Mouse (Mus musculus) limb, embryonic 12.5 days (tissue): ENCODE measurements around the gene Cap2. TPM values are rescaled to one million over a fixed set of nuclear protein-coding genes. Genes with fewer than 3 reads are reported as not detected.
A peak's percentile ranks its signal among the peaks of the same experiment; 100 is the strongest.

Source experiments
- ATAC-seq: fragments of 200-750 bp; cut with Nextera tagmentation; 2 replicates; pipeline ENCODE4 v1.8.0; 2017; ENCODE audit warnings: low read depth, moderate TSS enrichment; ENCODE audit not compliant: insufficient number of reproducible peaks, insufficient read depth, low FRiP score, low TSS enrichment
- H3K27ac ChIP-seq: fragments of 300-500 bp; sonication (generic); 2 replicates; pipeline ENCODE4 v1.5.1; 2016; ENCODE audit warnings: mild to moderate bottlenecking, moderate library complexity
- H3K27me3 ChIP-seq: fragments of 300-500 bp; sonication (generic); 2 replicates; pipeline ENCODE4 v1.6.1; 2016; ENCODE audit warnings: mild to moderate bottlenecking, moderate library complexity
- H3K36me3 ChIP-seq: fragments of 300-500 bp; sonication (generic); 2 replicates; pipeline ENCODE4 v1.6.1; 2016; ENCODE audit warnings: mild to moderate bottlenecking, moderate library complexity
- H3K4me1 ChIP-seq: fragments of 300-500 bp; sonication (generic); replicated peaks from 2 replicates; pipeline ENCODE4 v1.6.1; 2016
- H3K4me2 ChIP-seq: fragments of 300-500 bp; sonication (generic); 2 replicates; pipeline ENCODE4 v1.6.1; 2016; ENCODE audit warnings: mild to moderate bottlenecking, moderate library complexity
- H3K4me3 ChIP-seq: fragments of 300-500 bp; sonication (generic); replicated peaks from 2 replicates; pipeline ENCODE4 v1.5.1; 2016; ENCODE audit warnings: mild to moderate bottlenecking
- H3K9ac ChIP-seq: fragments of 300-500 bp; sonication (generic); replicated peaks from 2 replicates; pipeline ENCODE4 v1.6.1; 2016; ENCODE audit warnings: mild to moderate bottlenecking, moderate library complexity
- H3K9me3 ChIP-seq: fragments of 300-500 bp; sonication (generic); 2 replicates; pipeline ENCODE4 v1.6.1; 2016; ENCODE audit warnings: mild to moderate bottlenecking, moderate library complexity
- WGBS: fragments of 180-500 bp; shearing (Covaris S2); methylation state at CpG from one replicate; pipeline ENCODE4 v1.1.7; 2016; 5-methylcytosine and 5-hydroxymethylcytosine counted together
- polyA plus RNA-seq: library from polyadenylated mRNA; unstranded; fragments of >200 nt; fragmentation: Nextera tagmentation; extraction: Ambion mirVana; gene quantifications from 2 replicates; pipeline ENCODE4 v1.2.1, GENCODE M21; 2016

Gene Cap2
- polyA plus RNA-seq, 1 experiment from 2014 or later, result 13.1 TPM

GRCm38 (mm10) chr13:46663461-46663964 lies 161.9 kb downstream of the Cap2 start:
- H3K27me3 ChIP-seq, result no peaks in the 10 kb centered on the region; the same call in 1 of the 2 replicates
- no peak overlapping the region for H3K4me3 ChIP-seq
- no peaks in the 10 kb centered on the region for H3K36me3 ChIP-seq
- no peaks in the 10 kb centered on the region for H3K9me3 ChIP-seq
- H3K4me2 ChIP-seq, result no peak overlapping the region
- ATAC-seq, result no peak
- H3K27ac ChIP-seq, result no peak overlapping the region
- 41% methylated on average over 4 of the region's 4 CpGs for WGBS
- H3K9ac ChIP-seq, result no peak overlapping the region
- no peaks in the 10 kb centered on the region for H3K4me1 ChIP-seq

- H3K4me3 ChIP-seq, result peak within 1 kb of the TSS; percentile 93
- H3K27ac ChIP-seq, result peak within 1 kb of the TSS; percentile 72
- H3K9me3 ChIP-seq, result no peaks in the 10 kb centered on the region
- ATAC-seq, result peak; percentile 90
- peaks cover 26% of the 10 kb centered on the region for H3K36me3 ChIP-seq
- no peaks in the 10 kb centered on the region; the same call in 1 of the 2 replicates for H3K27me3 ChIP-seq
- H3K4me2 ChIP-seq, result peak within 1 kb of the TSS; percentile 88
- H3K4me1 ChIP-seq, result peaks cover 10% of the 10 kb centered on the region
- 2% methylated on average over 36 of the region's 46 CpGs for WGBS
- peak within 1 kb of the TSS; percentile 83 for H3K9ac ChIP-seq
Observed at GRCm38 (mm10) chr13:46669048-46669619, 167.5 kb downstream of the Cap2 start, which contains the start of gene Fam8a1. Gene Fam8a1 (plus strand): TSS chr13:46669522.

- Histone ChIP-seq H3K4me1 (peaks cover 10% of the 10 kb centered on the region), H3K4me3 (peak overlapping the region; percentile 93), H3K4me2 (peak overlapping the region; percentile 88), H3K36me3 (peaks cover 33% of the 10 kb centered on the region), H3K27me3 (no peaks in the 10 kb centered on the region; the same call in 1 of the 2 replicates), H3K27ac (peak overlapping the region; percentile 72), H3K9me3 (no peaks in the 10 kb centered on the region), H3K9ac (peak overlapping the region; percentile 83)
- WGBS, result under 1% methylated on average over 25 of the region's 96 CpGs
- peak; percentile 75 for ATAC-seq
Observed at GRCm38 (mm10) chr13:46669620-46670271, 168.1 kb downstream of the Cap2 start.

DNA sequence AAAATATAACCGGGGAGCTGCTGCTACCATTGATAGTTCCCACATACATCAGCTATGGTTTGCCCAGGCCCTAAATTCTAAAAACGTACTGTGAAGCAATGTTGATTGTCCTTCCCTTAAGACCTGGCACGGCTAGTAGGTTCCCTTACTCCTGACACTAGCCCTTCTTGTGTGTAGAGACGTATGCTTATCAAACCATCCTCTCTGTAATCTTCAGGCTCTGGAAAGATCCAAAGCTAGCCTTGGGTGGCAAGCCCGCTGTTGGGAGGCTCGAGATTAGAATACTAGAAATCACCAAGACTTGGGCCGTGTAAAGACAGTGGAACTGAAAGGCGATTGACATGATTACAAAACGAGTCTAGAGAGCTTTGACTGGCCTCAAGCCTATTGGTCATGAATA lies 168.9 kb downstream of the Cap2 start:
- ATAC-seq, result no peak
- H3K9ac ChIP-seq, result peak overlapping the region; percentile 83; the same call in 1 of the 2 replicates
- no peaks in the 10 kb centered on the region for H3K9me3 ChIP-seq
- H3K27ac ChIP-seq, result no peak overlapping the region
- H3K36me3 ChIP-seq, result peaks cover 40% of the 10 kb centered on the region
- H3K4me2 ChIP-seq, result peak overlapping the region; percentile 88
- H3K4me1 ChIP-seq, result peaks cover 10% of the 10 kb centered on the region
- H3K27me3 ChIP-seq, result no peaks in the 10 kb centered on the region; the same call in 1 of the 2 replicates
- H3K4me3 ChIP-seq, result peak overlapping the region; percentile 93
- 70% methylated on average over 9 of the region's 9 CpGs for WGBS

- Histone ChIP-seq H3K36me3 (peaks cover 55% of the 10 kb centered on the region), H3K9ac (no peak overlapping the region), H3K4me2 (no peak overlapping the region), H3K4me1 (peaks cover 8% of the 10 kb centered on the region), H3K27me3 (no peaks in the 10 kb centered on the region), H3K27ac (no peak overlapping the region), H3K9me3 (no peaks in the 10 kb centered on the region), H3K4me3 (no peak overlapping the region)
- no peak for ATAC-seq
- WGBS, result 82% methylated on average over 2 of the region's 2 CpGs
Observed at GRCm38 (mm10) chr13:46674601-46675000, 173.0 kb downstream of the Cap2 start.

DNA sequence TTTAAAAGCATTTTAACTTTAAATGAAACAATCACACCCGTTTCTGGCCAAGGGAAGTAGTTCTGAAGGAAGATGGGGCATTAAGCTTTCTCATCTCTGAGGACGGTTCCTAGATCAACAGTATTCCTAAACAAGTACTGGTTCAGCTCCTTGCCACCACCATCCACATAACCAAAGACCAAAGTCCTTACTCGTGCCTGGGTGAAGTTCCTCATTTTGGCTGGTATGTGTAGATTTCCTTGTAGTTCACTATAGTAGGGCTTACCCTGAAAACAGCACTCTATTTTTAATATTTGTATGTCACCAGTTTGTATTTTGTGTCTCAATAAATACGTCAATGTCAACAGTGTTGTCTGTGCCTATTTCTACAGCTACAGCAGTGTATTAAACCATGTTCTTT lies 176.1 kb downstream of the Cap2 start:
- H3K27ac ChIP-seq, result no peak overlapping the region
- H3K4me3 ChIP-seq, result no peak overlapping the region
- H3K9me3 ChIP-seq, result no peaks in the 10 kb centered on the region
- no peak overlapping the region for H3K4me2 ChIP-seq
- ATAC-seq, result no peak
- WGBS, result 84% methylated on average over 4 of the region's 4 CpGs
- H3K36me3 ChIP-seq, result peaks cover 58% of the 10 kb centered on the region
- H3K27me3 ChIP-seq, result no peaks in the 10 kb centered on the region
- H3K4me1 ChIP-seq, result no peaks in the 10 kb centered on the region
- no peak overlapping the region for H3K9ac ChIP-seq

GRCm38 (mm10) chr13:46682921-46683320 lies 181.3 kb downstream of the Cap2 start:
- no peaks in the 10 kb centered on the region for H3K27me3 ChIP-seq
- no peak overlapping the region for H3K4me2 ChIP-seq
- H3K4me3 ChIP-seq, result no peak overlapping the region
- peaks cover 72% of the 10 kb centered on the region for H3K36me3 ChIP-seq
- H3K9me3 ChIP-seq, result no peaks in the 10 kb centered on the region
- H3K27ac ChIP-seq, result no peak overlapping the region
- ATAC-seq, result no peak
- H3K4me1 ChIP-seq, result no peaks in the 10 kb centered on the region
- 86% methylated on average over 2 of the region's 2 CpGs for whole genome bisulfite sequencing
- H3K9ac ChIP-seq, result no peak overlapping the region

- Histone ChIP-seq H3K9ac (no peak overlapping the region), H3K27ac (no peak overlapping the region), H3K36me3 (peaks cover 74% of the 10 kb centered on the region), H3K27me3 (no peaks in the 10 kb centered on the region), H3K4me3 (no peak overlapping the region), H3K4me2 (no peak overlapping the region), H3K9me3 (no peaks in the 10 kb centered on the region), H3K4me1 (no peaks in the 10 kb centered on the region)
- no peak for ATAC-seq
- 90% methylated on average over 1 of the region's 1 CpGs for WGBS
Observed at GRCm38 (mm10) chr13:46683370-46683769, 181.7 kb downstream of the Cap2 start.

DNA sequence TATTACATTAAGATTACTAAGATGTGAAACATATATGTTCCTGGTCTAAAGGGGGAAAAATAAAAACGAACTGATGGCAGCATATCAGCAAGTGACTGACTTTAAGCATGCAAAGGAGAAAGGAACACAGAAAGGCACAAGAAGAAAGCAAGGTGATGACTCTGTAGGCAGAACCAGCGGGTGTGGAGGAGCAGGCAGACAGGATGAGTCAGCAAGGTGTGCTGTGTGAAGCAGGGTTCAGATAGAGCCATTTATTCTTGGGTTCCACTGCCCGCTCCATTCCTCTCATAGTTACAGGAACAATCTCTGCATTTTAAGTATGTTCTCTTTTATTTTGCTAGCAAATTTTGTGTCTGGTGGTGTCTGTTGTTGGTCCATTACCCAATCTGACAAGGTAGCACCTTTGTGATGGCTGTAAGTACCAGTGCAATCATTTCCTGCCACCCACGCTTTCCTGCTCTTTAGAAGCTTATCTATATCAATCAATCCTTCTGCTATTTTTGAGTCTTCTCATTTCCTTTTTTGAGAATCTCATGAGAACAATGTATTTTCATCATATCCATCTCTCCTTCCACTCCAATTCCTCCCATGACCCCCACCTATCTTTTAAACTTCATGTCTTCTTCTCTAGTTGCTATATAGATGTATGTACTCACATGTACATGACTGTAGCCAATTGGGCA lies 189.1 kb downstream of the Cap2 start:
- Histone ChIP-seq H3K27ac (no peak overlapping the region), H3K9ac (no peak overlapping the region), H3K9me3 (no peaks in the 10 kb centered on the region), H3K4me2 (no peak overlapping the region), H3K4me1 (no peaks in the 10 kb centered on the region), H3K36me3 (peaks cover 73% of the 10 kb centered on the region), H3K4me3 (no peak overlapping the region), H3K27me3 (no peaks in the 10 kb centered on the region)
- WGBS, result 92% methylated on average over 4 of the region's 4 CpGs
- ATAC-seq, result no peak

GRCm38 (mm10) chr13:46695296-46695908 lies 193.8 kb downstream of the Cap2 start:
- H3K36me3 ChIP-seq, result peaks cover 56% of the 10 kb centered on the region
- WGBS, result 90% methylated on average over 1 of the region's 1 CpGs
- no peak for ATAC-seq

DNA sequence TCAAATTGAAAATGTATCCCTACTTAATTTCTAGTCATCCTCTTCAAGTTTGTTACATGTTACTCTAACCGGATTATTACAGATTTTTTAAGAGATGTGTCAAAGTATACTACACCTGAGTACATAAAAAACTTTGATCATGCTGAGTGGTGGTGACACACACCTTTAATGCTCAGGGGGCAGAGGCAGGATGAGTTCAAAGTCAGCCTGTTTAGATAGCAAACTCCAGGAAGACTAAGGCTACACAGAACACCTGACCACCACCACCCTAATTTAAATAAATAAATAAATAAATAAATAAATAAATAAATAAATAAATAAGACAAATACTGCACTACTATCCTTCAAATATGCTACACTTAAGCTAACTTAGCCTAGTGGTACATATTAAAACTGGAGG lies 194.3 kb downstream of the Cap2 start:
- 92% methylated on average over 1 of the region's 1 CpGs for WGBS
- H3K4me2 ChIP-seq, result no peak overlapping the region
- H3K4me3 ChIP-seq, result no peak overlapping the region
- H3K9me3 ChIP-seq, result no peaks in the 10 kb centered on the region
- no peaks in the 10 kb centered on the region for H3K4me1 ChIP-seq
- no peak for ATAC-seq
- H3K27me3 ChIP-seq, result no peaks in the 10 kb centered on the region
- H3K27ac ChIP-seq, result no peak overlapping the region
- H3K36me3 ChIP-seq, result peaks cover 51% of the 10 kb centered on the region
- H3K9ac ChIP-seq, result no peak overlapping the region

More at GRCm38 (mm10) chr13:46695296-46695908, 193.8 kb downstream of the Cap2 start:
- no peak overlapping the region for H3K4me3 ChIP-seq
- H3K9ac ChIP-seq, result no peak overlapping the region
- no peak overlapping the region for H3K27ac ChIP-seq
- no peaks in the 10 kb centered on the region for H3K9me3 ChIP-seq
- no peaks in the 10 kb centered on the region for H3K27me3 ChIP-seq
- no peak overlapping the region for H3K4me2 ChIP-seq
- H3K4me1 ChIP-seq, result no peaks in the 10 kb centered on the region
